Mouse (Mus musculus) R1 (cell line): Measurements from ENCODE around the gene Vmn2r16.

Experiments used
- DNase-seq: peaks from one replicate; pipeline ENCODE4 v3.0.0-alpha.2; 2018; ENCODE audit warnings: low read depth, low spot score

Vmn2r16 gene

DNA sequence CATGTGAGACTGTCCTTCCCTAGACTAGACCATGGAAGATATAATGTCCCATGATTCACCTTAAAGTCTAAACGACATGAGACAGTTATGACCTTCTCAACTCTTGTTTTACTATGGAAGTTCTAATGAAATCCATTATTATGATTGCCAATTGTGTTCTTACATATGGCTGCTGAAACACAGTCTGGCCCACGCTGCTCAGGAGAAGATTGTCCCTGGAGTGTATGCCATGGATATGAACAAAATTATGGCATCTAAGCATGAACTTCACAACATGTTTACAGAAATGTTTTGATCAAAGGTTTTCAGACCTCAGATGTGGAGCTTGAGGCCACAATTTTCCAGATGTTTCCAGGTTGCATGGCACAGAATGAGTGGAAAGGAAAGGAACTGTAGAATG, at the start of gene Vmn2r16:
Gene Vmn2r16, plus strand, starts transcription at position 301 of the 400 bp plus-strand sequence.
- DNase-seq, result no peak

DNA sequence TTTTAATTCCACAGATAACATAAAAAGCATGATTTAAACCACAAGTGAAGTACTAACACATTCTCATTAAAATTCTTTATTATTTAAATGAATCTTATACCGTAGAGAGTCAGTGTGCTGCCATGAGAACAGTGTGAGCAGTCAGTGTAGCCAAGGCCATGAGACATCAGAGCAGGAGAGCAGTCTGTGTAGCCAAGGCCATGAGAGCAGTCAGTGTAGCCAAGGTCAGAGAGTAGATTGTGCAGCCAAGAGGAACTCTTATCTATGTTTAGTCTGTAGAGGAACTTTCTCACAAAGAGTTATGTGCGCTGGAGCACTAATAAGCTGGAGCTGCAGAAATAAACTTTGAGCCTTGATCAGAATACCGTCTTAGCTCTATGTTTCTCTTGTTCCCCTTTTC, 35.3 kb upstream of the Vmn2r16 start:
- no peak for DNase-seq

DNA sequence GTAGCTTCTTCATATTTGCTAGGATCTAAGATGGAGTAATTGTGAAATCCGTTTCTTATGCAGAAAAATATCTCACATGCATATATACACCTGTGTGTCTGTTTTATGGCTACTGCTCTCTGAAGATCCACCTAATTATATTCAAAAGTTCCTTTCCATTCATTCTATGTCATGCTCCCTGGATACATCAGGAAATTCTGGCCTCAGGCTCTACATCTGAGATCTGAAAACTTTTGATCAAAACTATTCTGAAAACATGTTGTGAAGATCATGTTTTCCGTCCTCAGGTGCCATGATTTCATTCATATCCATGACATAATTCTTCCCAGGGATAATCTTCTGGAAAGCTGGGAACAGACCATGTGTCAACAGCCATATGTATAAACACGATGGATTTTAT, 32.4 kb upstream of the Vmn2r16 start, which contains the start of gene Vmn2r15:
Gene Vmn2r15, minus strand, starts transcription at position 101 of the 400 bp plus-strand sequence.
- no peak for DNase-seq

DNA sequence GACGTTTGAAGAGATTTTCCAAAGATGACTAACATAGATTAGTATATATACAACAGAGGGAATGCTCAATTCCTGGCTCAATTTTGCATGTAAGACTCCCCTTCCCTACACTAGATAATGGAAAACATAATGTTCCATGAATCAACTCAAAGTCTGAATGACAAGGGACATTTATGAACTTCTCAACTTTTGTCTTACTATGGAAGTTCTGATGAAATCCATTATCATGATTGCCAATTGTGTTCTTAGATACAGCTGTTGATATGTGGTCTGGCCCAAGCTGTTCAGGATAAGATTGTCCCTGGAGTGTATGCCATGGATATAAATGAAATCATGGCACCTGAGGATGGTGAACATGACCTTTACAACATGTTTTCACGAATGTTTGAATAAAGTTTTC, 89.4 kb downstream of the Vmn2r16 start, which contains the start of gene Vmn2r17:
Gene Vmn2r17, plus strand, starts transcription at position 301 of the 400 bp plus-strand sequence.
- DNase-seq, result no peak
